Mouse (Mus musculus): Measurements from ENCODE around the gene Olfr243.
"Not testable (repeated sequence)": the region's sequence is repeated elsewhere in the genome, so short reads cannot be mapped to it uniquely, and the experiment has no call there.

Olfr243 gene

GRCm38 (mm10) chr7:103714371-103714770, at the start of gene Olfr243:
TSS of gene Olfr243 (plus strand) at chr7:103714671.
- no peak for DNase-seq (ENCODE audit: low read depth, low spot score)

- DNase-seq (ENCODE audit: low read depth, low spot score): no peak
These were observed 43.4 kb upstream of the Olfr243 start, which contains the start of gene Olfr624 for GRCm38 (mm10) chr7:103671091-103671490. TSS of gene Olfr624 (minus strand) at chr7:103671191.

- no peak for DNase-seq (ENCODE audit: low read depth, low spot score)
These were observed 32.1 kb upstream of the Olfr243 start, which contains the start of gene Olfr625-ps1 for GRCm38 (mm10) chr7:103682420-103682819. TSS of gene Olfr625-ps1 (plus strand) at chr7:103682720.

- DNase-seq (ENCODE audit: low read depth, low spot score): no peak
These were observed 15.0 kb upstream of the Olfr243 start for GRCm38 (mm10) chr7:103699469-103699868.

- DNase-seq (ENCODE audit: low read depth, low spot score): no peak
These were observed 2.4 kb upstream of the Olfr243 start for GRCm38 (mm10) chr7:103712024-103712423.

- DNase-seq (ENCODE audit: low read depth, low spot score): not testable (repeated sequence)
These were observed 1.9 kb downstream of the Olfr243 start for GRCm38 (mm10) chr7:103716398-103716797.

- DNase-seq (ENCODE audit: low read depth, low spot score): no peak
These were observed 15.6 kb downstream of the Olfr243 start, which contains the start of gene Olfr628 for GRCm38 (mm10) chr7:103730074-103730473. TSS of gene Olfr628 (plus strand) at chr7:103730374.

- DNase-seq (ENCODE audit: low read depth, low spot score): no peak
These were observed 30.4 kb downstream of the Olfr243 start, which contains the start of gene Olfr629 for GRCm38 (mm10) chr7:103744843-103745242. TSS of gene Olfr629 (minus strand) at chr7:103744943.

- no peak for DNase-seq (ENCODE audit: low read depth, low spot score)
These were observed 42.8 kb downstream of the Olfr243 start, which contains the start of gene Olfr630 for GRCm38 (mm10) chr7:103757233-103757632. TSS of gene Olfr630 (minus strand) at chr7:103757333.

GRCm38 (mm10) chr7:103762212-103762611, 47.7 kb downstream of the Olfr243 start:
- DNase-seq (ENCODE audit: low read depth, low spot score): not testable (repeated sequence)

GRCm38 (mm10) chr7:103767687-103768086, 53.2 kb downstream of the Olfr243 start:
- DNase-seq (ENCODE audit: low read depth, low spot score): not testable (repeated sequence)
